Mouse (Mus musculus) adrenal gland, adult 2 months (tissue): ENCODE measurements around the gene Kdm1b. TPM values are rescaled to one million over a fixed set of nuclear protein-coding genes. Genes with fewer than 3 reads are reported as not detected.
A peak's percentile ranks its signal among the peaks of the same experiment; 100 is the strongest.

ENCODE experiments used
- DNase-seq: peaks from one replicate; pipeline ENCODE4 v3.0.0; 2021
- long read RNA-seq: library from polyadenylated mRNA; stranded (forward); transcript quantifications from one replicate; pipeline ENCODE4 v2.0.0, GENCODE M21; 2021
- polyA plus RNA-seq: library from polyadenylated mRNA; depleted of rRNA; stranded (reverse); fragments of >200 nt; gene quantifications from 2 replicates; pipeline ENCODE4 v1.2.3, GENCODE M21; 2012; rRNA removed
- total RNA-seq, 2 experiments: library from RNA; stranded (reverse); gene quantifications; 2 replicates each; pipeline ENCODE4 v1.2.3; 2021

The Kdm1b gene
- total RNA-seq (10 to 100 TPM in 1 of 2 experiments, 1 to 10 TPM in 1; 9.0 to 12.0 TPM), polyA plus RNA-seq (4.8 and 5.0 TPM in 2 replicates)
- long read RNA-seq, full-length matches to known transcripts = 7 of 10 reads
- long read RNA-seq, partial matches to known transcripts = 0 of 10 reads
- long read RNA-seq, other reads (novel, unspliced or antisense) = 3 of 10 reads

- peak; percentile 99 for DNase-seq
Observed at GRCm38 (mm10) chr13:47043030-47043680, at the start of gene Kdm1b. Gene Kdm1b, plus strand, starts transcription at chr13:47043499.

GRCm38 (mm10) chr13:46997355-46997754, 45.9 kb upstream of the Kdm1b start:
- DNase-seq = no peak

- DNase-seq = no peak
Observed at GRCm38 (mm10) chr13:46999498-46999897, 43.8 kb upstream of the Kdm1b start.

GRCm38 (mm10) chr13:47001590-47001989, 41.7 kb upstream of the Kdm1b start:
- DNase-seq = no peak

GRCm38 (mm10) chr13:47013740-47014139, 29.6 kb upstream of the Kdm1b start:
- DNase-seq = no peak

GRCm38 (mm10) chr13:47014334-47015194, 28.7 kb upstream of the Kdm1b start, which contains the start of gene Nhlrc1:
Gene Nhlrc1, minus strand, starts transcription at chr13:47014850.
- peak; percentile 90 for DNase-seq

GRCm38 (mm10) chr13:47015195-47015501, 28.2 kb upstream of the Kdm1b start:
- DNase-seq = no peak

- peak; percentile 59 for DNase-seq
Observed at GRCm38 (mm10) chr13:47017259-47017658, 26.0 kb upstream of the Kdm1b start.

GRCm38 (mm10) chr13:47019774-47020173, 23.5 kb upstream of the Kdm1b start:
- DNase-seq = no peak

GRCm38 (mm10) chr13:47020798-47021197, 22.5 kb upstream of the Kdm1b start:
- DNase-seq = no peak

GRCm38 (mm10) chr13:47030376-47031107, 12.8 kb upstream of the Kdm1b start:
- no peak for DNase-seq

- DNase-seq = no peak
Observed at GRCm38 (mm10) chr13:47033602-47034001, 9.7 kb upstream of the Kdm1b start.

- DNase-seq = no peak
Observed at GRCm38 (mm10) chr13:47037946-47038345, 5.4 kb upstream of the Kdm1b start.

GRCm38 (mm10) chr13:47040061-47040460, 3.2 kb upstream of the Kdm1b start:
- no peak for DNase-seq

- DNase-seq = no peak
Observed at GRCm38 (mm10) chr13:47042024-47042633, 1.2 kb upstream of the Kdm1b start.

GRCm38 (mm10) chr13:47043833-47044616, 726 bp downstream of the Kdm1b start:
- DNase-seq = no peak

- DNase-seq = no peak
Observed at GRCm38 (mm10) chr13:47044617-47044947, 1.3 kb downstream of the Kdm1b start, which contains the start of gene Tpmt. Gene Tpmt, minus strand, starts transcription at chr13:47044737.

GRCm38 (mm10) chr13:47047996-47048395, 4.7 kb downstream of the Kdm1b start:
- no peak for DNase-seq

- DNase-seq = no peak
Observed at GRCm38 (mm10) chr13:47050009-47050408, 6.7 kb downstream of the Kdm1b start.

GRCm38 (mm10) chr13:47053971-47054370, 10.7 kb downstream of the Kdm1b start:
- no peak for DNase-seq

GRCm38 (mm10) chr13:47056126-47056525, 12.8 kb downstream of the Kdm1b start:
- no peak for DNase-seq
